Mouse (Mus musculus) heart, adult 9 months (tissue): Measurements from ENCODE around the gene Wfikkn1.

Experiments used
- DNase-seq, 2 experiments: peaks; one replicate each; pipeline ENCODE4 v3.0.0; 2022; ENCODE audit warnings: low spot score in 2 of 2

Gene Wfikkn1

GRCm38 (mm10) chr17:25837533-25837932, 43.1 kb downstream of the Wfikkn1 start:
- DNase-seq: no peak

GRCm38 (mm10) chr17:25837076-25837410, 43.6 kb downstream of the Wfikkn1 start, which contains the start of gene Rhbdl1:
Gene Rhbdl1 (minus strand): TSS chr17:25837295.
- DNase-seq: peak; percentile 72 to 74

- no peak for DNase-seq
Observed at GRCm38 (mm10) chr17:25836397-25837075, 44.1 kb downstream of the Wfikkn1 start.

GRCm38 (mm10) chr17:25835816-25836215, 44.8 kb downstream of the Wfikkn1 start:
- DNase-seq: no peak

GRCm38 (mm10) chr17:25835301-25835700, 45.4 kb downstream of the Wfikkn1 start:
- no peak for DNase-seq

GRCm38 (mm10) chr17:25834595-25835222, 45.9 kb downstream of the Wfikkn1 start:
- DNase-seq: peak in 1 of 2 experiments; percentile 30

GRCm38 (mm10) chr17:25833961-25834594, 46.6 kb downstream of the Wfikkn1 start:
- peak in 1 of 2 experiments; percentile 35 for DNase-seq

GRCm38 (mm10) chr17:25833291-25833663, 47.4 kb downstream of the Wfikkn1 start, which contains the start of gene Stub1:
Gene Stub1 (minus strand): TSS chr17:25833404.
- DNase-seq: peak; percentile 92 to 95

GRCm38 (mm10) chr17:25832436-25833290, 48.0 kb downstream of the Wfikkn1 start:
- DNase-seq: peak; percentile 99

- peak in 1 of 2 experiments; percentile 35 for DNase-seq
Observed at GRCm38 (mm10) chr17:25831451-25832281, 49.0 kb downstream of the Wfikkn1 start.

- no peak for DNase-seq
Observed at GRCm38 (mm10) chr17:25830806-25831431, 49.7 kb downstream of the Wfikkn1 start.

GRCm38 (mm10) chr17:25830200-25830753, 50.4 kb downstream of the Wfikkn1 start:
- no peak for DNase-seq

GRCm38 (mm10) chr17:25829558-25830017, 51.1 kb downstream of the Wfikkn1 start:
- DNase-seq: no peak

- peak; percentile 79 to 80 for DNase-seq
Observed at GRCm38 (mm10) chr17:25828712-25829557, 51.7 kb downstream of the Wfikkn1 start, which contains the start of gene Jmjd8. Gene Jmjd8 (plus strand): TSS chr17:25828867.

GRCm38 (mm10) chr17:25828223-25828594, 52.4 kb downstream of the Wfikkn1 start:
- DNase-seq: no peak
